Mouse (Mus musculus) kidney, postnatal 25 days (tissue): ENCODE measurements around the gene Prr7.

Source experiments
- DNase-seq, 2 experiments: peaks; one replicate each; pipeline ENCODE4 v3.0.0; 2021; ENCODE audit warnings: mixed read lengths in 2 of 2

Gene Prr7

DNA sequence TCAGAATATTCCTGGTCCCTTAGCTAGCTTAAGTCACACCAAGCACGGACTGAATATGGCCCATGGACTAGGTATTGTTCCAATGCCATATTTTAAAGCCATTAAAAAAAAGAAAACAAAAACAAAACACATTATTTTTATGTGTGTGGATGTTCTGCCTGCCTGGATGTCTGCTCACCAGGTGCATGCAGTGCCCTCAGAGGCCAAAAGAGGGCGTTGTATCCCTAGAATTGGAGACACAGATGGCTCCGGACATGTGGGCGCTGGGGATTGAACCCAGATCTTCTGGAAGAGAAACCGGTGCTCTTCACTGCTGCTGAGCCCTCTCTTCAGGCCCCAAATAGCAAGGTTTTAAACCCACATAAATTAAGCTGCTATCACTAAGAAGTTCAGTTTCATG is 14.0 kb downstream of the Prr7 start:
- peak in 1 of 2 experiments; percentile 58 for DNase-seq

- DNase-seq = peak in 1 of 2 experiments; percentile 61
Observed at GRCm38 (mm10) chr13:55479008-55479407, 14.9 kb downstream of the Prr7 start.

DNA sequence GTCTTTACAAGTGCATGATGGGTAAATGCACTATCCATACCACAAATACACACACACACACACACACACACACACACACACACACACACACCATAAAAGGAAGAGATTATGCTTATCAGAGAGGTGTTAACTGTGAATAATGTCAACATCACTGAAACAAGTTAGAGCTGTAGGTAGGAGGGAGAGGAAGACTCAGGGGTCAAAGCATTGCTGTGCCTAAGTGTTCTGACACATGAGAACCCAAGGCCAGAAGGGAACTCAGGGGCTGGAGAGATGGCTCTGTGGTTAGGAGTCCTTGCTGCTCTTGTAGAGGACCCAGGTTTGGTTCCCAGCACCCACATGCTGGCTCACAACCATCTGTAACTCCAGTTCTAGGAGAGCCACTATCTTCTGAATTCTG is 15.9 kb downstream of the Prr7 start:
- DNase-seq = no peak

DNA sequence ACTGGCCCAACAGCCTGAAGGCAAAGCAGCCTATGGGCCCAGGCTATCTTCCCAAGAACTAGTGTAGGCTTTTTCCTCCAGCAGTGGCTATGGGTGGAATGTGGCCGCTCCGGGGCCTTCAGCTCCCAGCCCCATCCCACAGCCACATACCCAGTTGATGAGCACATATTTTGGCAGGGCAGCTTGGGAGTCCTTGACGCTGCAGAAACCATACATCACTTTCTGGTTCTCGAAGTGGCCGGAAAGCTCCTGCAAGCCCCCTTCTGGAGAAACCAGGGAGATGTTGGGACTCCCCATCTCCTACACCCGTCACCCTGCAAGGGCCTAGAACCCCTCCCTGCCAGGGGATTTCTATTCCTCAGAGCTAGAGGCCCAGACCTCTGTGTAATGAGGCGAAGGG is 18.5 kb downstream of the Prr7 start:
- no peak for DNase-seq

GRCm38 (mm10) chr13:55483071-55483470 is 19.0 kb downstream of the Prr7 start:
- DNase-seq = no peak

DNA sequence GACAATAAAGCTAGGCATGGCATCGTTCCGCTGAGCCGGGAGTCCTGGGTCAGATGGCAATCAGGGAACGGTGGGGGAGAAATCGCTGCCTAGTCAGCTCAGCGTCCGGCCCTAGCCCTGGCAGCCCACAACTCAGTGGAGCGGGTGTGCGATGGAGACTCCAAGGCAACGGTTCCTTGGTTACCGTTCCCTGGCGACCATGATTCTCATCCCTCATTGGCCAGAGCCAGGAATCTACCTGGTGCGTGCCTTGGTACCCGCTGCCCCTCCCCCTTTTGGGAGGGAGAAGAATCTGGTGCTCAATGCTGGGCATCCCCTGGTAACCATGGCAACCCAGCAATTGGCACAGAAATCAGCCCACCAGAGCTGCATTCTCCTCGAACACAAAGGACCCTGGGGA is 19.5 kb downstream of the Prr7 start:
- no peak for DNase-seq

DNA sequence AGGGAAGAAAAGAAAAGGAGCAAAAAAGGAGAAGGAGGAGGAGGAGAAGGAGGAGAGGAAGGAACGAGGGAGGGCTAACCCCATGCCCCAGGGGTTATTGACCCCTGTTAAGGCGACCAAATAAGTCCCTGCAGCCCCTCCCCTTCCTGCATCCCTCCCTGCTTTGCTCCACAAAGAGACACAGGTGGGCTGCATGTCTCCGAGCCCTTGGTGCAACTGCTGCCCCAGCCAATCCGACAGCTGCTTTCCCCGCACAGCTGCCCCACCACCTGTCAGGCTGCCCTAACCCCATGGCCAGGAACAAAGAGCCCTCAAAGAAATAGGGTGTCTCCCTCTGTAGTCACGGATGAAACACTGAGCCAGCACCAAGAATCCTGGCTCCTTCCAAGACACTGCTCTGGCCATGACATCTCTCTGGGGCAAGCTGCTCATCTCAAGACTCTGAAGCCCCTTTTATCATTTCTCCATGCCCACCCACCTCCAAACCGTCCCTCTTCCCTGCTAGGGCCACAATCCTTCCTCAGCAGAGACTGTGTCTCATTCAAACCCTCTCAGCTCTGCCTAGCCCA is 20.5 kb downstream of the Prr7 start:
- DNase-seq = no peak

DNA sequence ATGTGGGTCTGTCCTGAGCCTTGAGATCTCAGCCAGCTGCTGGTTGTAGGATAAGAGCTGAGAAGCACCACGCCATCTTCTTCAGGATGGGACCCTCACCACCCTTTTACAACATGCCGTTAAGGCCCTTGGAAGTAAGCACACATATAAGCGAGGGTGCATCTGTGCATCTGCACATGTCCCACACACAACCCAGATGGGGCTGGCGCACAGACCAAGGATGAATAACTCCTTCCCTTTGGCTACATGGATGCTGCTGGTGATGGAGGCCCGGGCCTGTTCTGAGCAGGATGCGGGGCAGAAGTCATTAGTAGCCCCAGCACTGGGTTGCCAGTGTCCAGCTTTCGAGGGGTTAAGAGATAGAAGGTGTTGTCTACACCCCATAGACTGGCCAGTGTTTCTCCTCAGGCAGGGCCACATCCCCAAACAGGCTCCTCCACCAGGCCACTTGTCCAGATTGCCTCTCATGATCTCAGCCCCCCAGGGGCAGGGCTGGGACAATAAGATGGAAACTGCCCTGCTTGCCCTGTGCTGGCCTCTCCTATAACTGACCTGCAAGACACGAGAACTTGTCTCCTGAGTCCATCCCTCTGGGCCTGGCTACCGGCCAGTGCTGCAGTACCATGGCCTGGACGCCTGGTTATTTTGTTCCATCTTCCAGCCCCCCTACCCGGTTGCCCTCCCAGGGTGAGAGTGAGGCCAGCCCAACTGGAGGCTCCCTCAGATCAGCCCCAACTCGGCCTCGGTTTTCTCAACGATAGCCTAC is 22.1 kb downstream of the Prr7 start:
- no peak for DNase-seq

GRCm38 (mm10) chr13:55486916-55487577 is 23.0 kb downstream of the Prr7 start:
- DNase-seq = peak in 1 of 2 experiments; percentile 69

DNA sequence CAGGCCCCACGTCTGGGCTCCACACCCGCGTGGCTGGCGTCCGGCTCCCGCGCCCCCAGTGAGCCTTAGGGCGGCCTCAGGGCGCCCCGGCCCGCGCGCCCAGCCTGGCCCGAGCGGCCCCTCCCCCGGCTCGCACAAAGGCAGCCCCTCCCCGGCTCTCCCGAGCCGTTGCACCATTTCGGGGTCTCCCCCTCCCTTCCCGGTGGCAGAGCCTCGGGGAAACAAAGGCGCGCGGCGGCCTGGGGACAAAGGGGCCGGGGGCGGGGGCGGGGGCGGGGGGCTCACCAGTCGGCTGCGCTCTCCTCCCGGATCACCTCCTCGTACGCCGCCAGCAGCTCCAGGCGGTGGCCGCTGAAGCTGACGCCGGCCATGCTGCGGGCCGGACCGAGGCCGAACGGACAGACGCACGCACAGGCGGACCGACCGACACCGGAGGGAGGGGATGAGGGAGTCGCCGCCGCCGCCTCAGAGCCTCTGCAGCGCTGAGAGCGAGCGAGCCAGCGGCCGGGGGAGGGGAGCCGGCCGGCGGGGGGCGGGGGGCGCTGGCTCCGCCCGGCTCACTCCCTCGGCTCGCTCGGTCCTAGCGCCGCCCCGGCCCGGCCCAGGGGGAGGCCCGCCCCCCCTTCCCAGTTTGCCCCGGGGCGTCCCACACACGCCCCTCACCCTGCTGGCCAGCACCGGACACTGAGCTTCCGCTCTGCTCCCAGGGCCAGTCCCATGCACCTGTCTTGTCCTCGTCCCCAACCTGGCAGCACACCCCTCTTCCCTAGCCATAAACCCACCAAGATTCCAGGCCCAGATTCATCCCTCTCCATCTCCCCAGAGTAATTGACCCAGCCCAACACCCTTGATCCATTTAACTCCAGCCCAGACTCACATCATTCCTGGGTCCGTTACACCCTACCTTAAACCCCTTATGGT is 23.8 kb downstream of the Prr7 start, which contains the start of gene Dbn1:
Gene Dbn1, minus strand, starts transcription at position 534 of the 921 bp plus-strand sequence.
- peak; percentile 47 to 74 for DNase-seq

- DNase-seq = no peak
Observed at GRCm38 (mm10) chr13:55494257-55494656, 30.2 kb downstream of the Prr7 start.

DNA sequence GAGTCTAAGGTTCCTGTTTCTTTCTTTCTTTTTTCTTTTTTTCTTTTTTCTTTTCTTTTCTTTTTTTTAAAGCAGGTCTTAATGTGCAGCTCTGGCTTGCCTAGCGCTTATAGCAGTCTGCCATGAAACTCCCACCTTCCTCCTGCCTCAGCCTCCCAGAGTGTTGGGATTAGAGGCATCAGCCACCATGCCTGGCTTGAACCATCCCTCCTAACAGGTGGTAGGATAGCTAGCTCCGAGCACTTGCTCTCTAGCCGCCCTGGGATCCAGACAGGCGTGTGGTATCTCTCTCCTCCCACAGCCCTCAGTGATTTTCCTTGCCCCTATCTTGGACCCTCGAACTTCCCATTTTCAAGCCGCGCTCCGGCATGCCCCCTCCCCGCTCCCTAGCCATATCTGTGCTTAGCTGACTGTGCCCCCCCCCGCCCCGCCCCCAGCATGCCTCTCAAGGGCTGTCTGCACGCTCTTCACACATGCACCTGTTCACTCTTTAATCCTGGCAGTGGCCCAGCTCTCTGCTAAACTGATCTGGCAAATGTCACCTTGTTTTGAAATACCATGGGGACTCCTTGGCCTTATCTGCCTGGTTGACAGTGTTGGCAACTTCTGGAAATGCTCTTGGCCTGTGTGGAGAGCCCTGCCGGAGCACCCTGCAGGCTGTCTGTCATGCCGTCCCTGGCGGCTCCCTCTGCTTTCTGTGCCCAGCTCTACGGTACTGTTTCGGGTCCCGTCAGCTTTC is 31.0 kb downstream of the Prr7 start:
- DNase-seq = peak; percentile 51 to 63

DNA sequence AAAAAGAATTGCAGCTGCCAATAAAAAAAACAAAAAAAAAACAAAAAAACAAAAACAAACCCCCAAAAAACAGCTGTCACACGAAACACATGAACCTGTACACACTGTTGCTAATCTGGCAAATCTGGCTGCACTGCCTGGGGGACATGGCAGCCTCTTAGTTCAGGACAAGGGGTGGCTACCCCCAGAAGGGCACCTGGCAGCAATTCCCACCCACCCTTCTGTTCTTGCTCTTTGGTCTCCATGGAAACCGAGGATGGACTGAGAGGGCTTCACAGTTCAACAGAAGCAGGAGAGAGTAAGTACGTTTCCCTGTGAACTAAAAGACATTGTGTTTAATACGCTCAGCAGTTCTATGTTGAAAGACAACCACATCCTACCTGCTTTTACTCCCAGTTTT is 31.6 kb downstream of the Prr7 start:
- DNase-seq = no peak

DNA sequence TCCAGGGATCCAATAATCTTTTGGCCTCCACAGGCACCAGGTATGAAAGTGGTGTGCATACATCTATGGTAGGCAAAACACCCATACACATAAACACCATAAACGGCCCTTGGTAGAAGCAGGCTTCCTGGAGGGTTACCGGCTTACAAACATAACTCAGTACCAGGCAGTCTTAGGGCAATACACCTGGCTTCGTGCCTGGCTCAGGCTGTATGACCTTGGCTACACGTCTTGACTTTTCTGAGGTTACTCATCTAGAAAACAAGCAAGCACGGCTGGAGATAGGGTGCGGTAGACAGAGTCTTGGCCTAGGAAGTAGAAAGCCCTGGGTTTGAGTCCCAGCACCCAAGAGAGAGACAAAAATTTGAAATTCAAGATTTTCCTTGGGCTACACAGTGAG is 32.6 kb downstream of the Prr7 start:
- DNase-seq = peak; percentile 62 to 73

- DNase-seq = no peak
Observed at GRCm38 (mm10) chr13:55498906-55499305, 34.8 kb downstream of the Prr7 start.

DNA sequence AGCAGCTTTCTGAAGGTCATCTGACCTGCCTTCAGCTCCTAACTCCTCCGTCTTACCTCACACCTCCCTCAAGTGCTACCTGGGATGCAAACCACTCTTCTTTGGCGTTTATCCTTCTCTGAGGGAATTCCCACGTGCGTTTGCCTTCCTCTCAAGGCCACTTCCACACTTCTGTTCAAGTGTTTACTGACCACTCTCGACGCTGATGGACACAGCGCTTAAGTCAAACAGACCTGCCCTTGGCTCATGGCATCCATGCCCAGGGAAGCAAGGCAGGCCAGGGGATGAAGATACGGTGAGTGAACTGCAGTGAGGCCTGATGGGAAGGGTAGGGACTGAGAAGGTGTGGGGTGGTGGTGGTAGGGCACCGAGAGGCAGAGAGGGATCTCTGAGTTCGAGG is 36.5 kb downstream of the Prr7 start:
- no peak for DNase-seq

GRCm38 (mm10) chr13:55502405-55502804 is 38.3 kb downstream of the Prr7 start:
- DNase-seq = no peak

- DNase-seq = no peak
Observed at GRCm38 (mm10) chr13:55504390-55504789, 40.3 kb downstream of the Prr7 start.

DNA sequence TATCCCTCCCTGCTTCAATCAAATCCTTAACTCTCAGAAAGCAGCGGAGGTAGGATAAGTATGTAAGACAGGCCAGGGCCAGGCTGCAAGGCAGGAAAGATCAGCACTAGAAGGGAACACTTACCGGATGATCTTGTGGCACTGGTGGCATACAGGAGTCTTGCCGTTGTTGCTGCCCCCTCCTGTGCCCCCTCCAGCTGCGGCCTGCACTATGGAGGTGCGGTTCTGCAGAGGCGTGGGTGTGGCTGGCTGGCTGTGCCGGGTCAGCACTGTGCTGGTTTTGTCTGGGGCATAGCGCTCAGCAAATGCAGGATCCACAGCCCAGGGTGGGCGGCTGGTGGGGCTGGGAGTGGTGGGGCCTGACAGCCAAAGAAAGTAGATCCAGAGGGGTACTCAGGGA is 41.7 kb downstream of the Prr7 start:
- no peak for DNase-seq

DNA sequence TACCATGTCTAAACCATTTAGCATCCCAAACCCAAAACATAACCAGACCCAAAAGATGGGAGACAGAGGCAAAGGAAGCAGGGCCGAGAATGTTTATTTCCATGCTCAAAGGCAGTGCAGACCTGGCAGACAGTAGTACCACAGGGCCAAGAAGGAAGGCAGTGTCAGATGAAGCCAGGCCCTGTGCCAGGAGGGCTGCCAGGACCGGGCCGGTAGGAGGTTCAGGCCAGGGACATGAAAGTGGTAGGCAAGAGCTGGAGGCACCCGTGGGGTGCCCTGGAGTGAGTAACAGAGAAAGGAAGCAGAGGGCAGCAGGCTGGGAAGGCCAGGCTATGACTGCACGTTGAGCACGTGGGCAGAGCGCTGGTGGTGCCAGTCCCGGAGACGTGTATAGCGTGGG is 42.6 kb downstream of the Prr7 start:
- no peak for DNase-seq

DNA sequence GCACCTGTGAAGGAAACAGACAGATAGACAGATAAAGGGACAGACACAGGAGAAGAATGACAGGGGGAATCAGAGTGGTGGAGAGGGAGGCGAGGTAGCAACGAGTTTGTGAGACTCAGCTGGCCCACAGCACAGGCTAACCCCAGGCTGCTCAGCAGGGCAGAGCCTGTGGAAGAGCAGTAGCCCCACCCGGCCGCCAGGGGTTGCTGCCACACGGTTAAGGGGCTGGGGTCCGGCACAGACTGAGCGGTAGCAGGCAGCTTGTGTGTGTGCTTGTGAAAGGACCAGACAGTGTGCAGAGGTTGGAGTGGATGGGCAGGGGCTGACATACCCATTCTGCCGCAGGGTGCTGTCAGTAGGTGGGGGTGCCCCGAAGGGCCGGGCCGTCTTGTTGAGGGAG is 43.8 kb downstream of the Prr7 start:
- no peak for DNase-seq

DNA sequence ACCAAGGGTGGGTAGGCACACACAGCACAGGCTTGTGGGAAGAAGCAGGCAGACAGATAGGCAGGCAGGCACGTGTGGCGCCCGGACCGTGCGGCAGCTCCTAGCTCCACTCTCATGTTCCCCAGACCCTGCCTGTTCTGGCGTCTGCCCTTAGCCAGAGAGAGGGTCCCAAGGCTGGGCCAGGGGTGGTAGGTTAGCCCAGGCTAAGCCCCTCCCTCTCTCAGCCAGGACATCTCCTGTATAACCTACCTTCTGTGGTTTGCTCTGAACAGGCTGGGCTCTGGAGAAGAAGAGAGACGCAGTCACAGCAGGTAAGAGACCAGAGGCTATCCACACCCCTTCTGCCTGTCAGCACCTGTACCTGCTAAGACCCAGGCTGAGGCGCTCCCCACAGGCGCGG is 44.5 kb downstream of the Prr7 start:
- no peak for DNase-seq
